Mouse (Mus musculus): ENCODE data around the gene Cdk5r2.
"Not testable (repeated sequence)": the region's sequence is repeated elsewhere in the genome, so short reads cannot be mapped to it uniquely, and the experiment has no call there.

The Cdk5r2 gene

DNA sequence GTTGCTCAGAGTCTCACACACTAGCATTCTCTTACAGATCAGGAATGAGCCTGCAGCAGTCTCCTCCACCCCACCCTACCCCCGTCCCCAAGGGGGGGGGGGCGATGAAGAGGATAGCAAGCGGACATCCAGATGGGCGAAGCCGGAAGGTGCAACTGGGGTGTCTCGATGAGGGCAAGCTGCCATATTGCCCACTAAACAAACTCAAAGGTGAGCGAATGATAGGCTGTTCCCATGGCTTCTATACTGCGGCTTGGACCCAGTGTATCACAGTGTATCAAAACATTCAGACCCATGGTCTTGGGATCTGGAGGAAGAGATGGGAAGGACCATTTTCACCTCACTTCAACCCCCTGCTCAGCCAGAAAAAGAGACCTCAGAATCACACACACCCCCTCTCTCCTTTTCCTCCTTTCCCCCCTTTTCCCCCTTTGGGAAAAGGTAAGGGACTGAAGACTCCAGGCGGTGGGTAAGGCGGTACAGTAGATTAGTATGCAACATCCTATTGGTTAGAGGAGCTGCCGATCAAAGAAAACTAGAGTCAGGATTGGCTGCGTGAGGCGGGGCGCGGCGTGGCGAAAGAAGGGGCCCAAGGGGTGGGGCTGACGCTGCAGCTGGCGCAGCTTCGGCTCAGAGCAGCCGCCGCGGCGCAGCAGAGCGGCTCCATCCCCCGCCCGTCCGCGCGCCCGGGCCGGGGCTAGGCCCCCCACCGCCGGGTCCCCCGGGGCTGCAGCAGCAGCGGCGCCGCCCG is at the start of gene Cdk5r2:
Cdk5r2 (plus strand) TSS at position 629 of the 751 bp plus-strand sequence.
- peak; percentile 98 for DNase-seq (ENCODE audit: low spot score)

DNA sequence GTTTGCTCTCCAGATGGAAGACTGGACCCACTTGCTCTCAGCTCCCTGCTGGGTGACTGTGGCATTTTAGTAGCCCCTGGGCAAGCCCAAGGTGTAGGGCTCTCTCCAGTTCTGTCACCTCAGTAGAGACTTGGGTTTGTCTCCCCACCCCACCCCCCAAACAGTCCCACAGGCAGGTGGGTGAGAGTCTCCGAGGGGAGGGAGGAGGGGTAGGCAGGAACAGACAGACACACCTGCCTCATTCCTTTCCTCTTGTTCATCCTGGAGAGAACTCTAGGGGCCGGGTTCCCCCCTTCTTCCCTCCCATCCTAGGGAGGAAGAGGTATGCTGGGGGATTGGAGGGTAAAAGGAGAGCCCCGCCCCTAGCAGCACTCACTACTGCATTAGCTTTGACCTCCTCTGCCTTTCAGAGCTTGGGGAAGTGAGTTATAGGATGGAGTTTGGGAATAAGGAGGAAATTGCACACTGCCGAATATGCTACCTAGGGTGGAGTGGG is 49.3 kb upstream of the Cdk5r2 start:
- DNase-seq (ENCODE audit: low spot score): no peak

DNA sequence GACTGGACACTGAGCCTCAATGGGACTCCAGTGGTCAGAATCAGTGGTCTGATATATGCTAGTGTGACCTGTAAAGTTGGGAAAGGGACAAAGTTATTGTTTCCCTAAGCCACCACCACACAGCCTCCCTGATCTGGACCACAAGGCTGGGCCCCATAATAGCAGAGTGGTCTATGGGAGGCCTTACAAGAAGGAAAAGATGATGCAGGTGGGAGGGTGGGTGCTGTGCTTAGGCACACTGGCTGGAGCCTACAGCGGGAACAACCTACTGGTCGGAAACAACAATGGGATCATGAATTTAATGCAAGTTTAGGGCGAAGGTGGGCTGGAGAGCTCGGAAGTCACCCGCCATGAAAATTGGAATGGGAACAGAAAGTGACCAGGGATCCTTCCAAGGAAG is 48.9 kb upstream of the Cdk5r2 start:
- no peak for DNase-seq (ENCODE audit: low spot score)

DNA sequence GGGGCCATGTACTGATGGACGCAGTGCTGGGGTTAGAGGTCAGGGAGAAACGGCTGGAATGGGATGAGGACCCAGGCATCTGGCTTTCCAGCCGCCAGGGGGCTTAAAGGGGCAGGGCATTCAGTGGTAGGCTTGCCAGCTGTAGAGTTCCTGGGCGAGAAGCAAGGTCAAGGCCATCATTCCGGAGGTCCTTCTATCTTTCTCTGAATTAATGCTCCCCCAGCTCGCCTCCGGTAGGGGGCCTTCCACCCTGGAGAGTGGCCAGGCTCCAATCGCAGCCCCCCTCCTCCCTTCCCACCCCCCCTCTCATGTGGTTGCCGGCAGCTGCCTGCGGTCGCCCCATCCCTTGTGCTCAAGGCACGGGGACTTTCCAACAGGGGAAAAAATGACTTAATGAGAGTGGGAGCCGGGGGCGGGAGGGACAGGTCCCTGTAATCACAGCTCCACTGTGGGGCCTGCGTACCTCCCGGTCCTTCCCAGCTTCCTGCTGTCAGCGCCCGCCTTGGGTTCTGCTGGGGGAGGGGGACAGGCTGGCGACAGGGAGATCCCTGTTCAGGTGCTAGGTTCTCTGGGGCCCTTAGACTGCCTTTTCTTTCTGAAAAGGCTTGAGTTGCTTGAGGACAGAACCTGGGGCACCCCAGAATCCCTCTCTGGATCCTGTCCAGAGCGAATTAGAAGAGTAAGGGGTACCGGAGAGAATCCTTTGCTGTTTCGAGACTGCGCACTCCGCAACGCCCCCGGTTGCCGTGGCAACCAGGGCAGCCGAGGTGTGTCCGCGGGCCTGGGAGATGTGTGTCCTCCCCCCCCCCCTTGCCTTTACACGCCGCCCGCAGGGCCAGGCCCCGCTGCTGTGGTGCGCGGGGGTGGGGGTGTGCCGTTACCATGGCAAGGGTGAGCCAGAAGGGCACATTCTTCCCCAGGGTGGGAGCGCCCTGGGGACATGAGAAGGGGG is 48.1 kb upstream of the Cdk5r2 start:
- DNase-seq (ENCODE audit: low spot score): peak; percentile 85

DNA sequence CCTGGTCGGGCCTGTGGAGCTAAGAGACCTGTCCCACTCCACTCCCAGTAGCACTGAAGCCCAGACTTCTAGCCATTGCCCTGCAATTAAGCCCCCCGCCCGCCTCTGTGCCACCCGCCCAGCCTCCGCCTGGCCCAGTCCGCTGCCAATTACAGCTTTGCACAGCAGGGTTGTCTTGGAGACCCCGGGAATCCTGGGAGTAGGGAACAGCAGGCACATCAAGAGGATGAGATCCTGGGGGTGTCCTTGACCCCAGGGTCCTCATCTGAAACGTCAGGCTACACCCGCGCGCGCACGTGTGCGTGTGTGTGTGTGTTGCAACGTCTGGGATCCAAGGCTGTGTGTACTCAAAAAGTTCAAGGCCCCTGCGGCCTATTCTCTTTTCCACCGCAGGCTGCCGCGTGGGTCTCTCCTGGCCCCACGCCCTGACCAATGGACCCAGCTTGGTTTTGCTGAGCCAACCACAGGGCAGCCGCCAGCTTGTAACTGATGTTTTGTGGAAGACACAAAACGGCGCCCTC is 47.1 kb upstream of the Cdk5r2 start:
- no peak for DNase-seq (ENCODE audit: low spot score)

DNA sequence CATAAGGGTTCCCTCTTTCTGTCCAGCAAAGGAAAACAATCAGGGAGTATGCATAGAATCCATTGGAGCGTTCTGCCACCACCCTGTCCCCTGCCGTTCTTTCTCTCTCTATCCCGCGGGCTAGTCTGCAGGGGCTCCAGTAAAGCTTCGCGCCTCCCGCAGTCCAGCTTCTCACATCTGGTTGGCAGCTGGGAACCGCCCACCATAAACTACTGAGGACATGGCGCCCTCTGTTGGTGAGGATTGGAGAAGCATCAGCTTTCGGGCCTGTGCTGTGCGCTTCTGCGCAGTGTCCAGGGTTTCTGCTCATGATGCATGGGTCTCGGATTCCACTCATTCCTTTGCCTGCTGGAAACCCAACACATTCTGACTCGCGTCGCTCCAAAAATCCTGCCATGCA is 46.7 kb upstream of the Cdk5r2 start:
- peak; percentile 95 for DNase-seq (ENCODE audit: low spot score)

DNA sequence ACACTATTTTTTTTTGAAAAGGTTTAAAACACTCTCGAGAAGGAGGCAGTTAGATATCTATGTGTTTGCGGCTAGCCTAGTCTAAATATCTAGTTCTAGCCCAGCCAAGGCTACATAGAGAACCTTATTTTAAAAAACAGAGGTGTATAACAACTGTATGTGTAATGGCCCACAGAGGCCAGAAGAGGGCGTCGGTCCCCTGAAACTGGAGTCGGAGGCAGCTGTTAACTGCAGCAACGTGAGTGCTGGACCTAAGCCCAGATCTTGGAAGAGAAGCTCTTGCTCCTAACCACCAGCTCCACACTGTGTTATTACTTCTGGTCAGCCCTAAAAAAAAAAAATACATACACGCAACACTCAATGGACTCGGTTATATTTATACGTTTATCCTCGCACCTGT is 45.7 kb upstream of the Cdk5r2 start:
- DNase-seq (ENCODE audit: low spot score): no peak

DNA sequence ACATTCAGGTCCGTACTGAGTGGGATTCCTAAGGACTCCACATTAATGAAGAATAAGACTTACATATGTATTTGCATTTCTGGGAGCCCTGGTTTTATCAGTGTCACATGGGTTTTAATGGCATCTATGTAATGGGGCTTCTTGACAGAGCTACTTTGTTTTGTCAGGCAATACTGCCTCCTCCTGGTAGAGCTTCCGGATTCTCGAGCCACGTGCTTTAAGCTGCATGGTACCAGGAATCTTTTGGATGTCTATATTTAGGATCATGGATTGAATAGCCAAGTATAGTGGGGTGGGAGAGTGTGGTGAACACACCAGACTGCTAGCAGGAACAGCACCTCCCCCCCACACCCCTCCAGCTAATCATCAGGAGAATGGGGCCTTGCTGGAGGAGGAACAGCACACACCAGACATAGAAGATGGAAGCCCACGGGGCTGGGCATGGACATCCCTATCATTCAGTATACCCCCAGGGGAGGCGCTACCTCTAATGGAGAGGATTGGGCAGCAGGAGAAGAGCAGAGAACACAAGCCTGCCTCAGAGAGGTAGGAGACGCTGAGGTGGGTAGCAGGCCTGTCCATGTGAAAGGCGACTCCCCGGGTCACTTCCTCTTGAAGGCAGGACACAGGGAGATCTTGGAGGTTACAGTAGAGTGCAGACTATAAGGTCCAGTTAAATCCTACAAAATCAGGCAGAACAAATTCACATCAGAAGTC is 39.6 kb upstream of the Cdk5r2 start:
- no peak for DNase-seq (ENCODE audit: low spot score)

DNA sequence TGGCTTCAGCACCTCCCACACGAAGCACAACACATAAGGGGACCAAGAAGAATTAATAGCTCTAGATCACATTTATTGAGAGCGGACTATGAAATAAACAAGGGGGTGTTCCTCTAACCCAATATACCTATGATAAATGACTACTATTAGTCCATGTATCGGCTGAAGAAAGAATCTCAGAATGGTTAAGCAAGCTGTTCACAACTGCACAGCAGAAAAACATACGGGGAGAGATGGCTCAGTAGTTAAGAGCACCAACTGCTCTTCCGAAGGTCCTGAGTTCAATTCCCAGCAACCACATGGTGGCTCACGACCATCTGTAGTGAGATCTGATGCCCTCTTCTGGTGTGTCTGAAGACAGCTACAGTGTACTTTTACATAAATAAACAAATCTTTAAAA is 38.8 kb upstream of the Cdk5r2 start:
- DNase-seq (ENCODE audit: low spot score): not testable (repeated sequence)

DNA sequence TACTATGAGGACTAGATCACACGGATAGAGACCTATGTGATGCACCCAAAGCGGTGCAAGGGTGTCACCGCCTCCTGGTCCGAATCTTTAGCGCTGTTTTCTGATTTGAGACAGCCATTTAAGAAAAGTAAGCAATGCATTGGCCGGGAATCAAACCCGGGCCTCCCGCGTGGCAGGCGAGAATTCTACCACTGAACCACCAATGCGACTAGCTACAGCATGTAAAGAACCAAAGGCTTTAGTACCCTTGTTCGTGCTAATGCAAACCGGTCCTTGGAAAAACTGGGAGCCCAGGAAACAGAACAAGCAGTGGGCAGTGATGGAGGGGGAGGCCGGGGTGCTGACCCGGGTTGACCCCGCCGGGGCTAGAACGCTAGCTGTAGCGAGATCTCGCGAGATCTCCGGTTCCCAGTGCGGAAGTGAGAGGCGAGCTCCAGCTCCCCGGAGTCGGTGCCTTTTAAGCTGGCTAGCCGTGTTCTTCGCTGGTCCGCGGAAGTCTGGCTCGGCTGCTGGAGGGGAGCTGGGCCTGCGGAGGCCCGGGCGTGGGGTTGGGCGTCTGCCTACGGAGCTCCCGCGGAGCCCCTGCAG is 38.0 kb upstream of the Cdk5r2 start:
- peak; percentile 97 for DNase-seq (ENCODE audit: low spot score)

DNA sequence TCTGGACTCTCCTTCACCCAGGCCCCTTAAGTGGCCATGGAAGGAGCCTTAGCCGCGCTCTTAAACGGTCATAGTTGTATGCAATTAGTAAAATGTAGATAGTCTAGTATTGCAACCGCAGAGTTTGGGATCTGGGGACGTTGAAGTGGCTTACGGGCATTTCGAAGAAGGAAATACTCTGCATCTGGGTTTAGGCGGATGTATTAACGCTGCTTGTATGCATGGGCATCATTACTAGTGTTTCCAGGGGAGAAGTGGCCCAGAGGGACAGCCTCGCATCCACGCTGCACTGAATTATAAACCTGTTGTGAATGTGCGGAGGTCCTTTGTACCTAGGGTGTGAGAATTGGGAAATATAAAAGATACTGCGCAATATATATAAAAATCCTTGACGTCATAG is 37.5 kb upstream of the Cdk5r2 start:
- no peak for DNase-seq (ENCODE audit: low spot score)

DNA sequence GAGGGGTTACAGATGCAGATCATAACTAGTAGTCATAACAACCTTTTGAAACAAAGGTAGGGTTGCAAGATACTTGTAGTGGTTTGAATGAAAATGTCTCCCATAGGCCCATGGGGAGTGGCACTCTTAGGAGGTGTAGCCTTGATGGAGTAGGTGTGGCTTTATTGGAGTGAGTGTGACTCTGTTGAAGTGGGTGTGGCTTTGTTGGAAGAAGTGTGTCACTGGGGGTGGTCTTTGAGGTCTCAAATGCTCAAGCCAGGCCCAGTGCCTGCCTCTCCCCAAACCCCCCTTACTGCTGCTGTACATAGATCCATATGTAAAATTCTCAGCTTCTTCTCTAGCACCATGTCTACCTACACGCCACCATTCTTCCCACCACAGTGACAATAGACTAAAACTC is 36.2 kb upstream of the Cdk5r2 start:
- DNase-seq (ENCODE audit: low spot score): no peak

DNA sequence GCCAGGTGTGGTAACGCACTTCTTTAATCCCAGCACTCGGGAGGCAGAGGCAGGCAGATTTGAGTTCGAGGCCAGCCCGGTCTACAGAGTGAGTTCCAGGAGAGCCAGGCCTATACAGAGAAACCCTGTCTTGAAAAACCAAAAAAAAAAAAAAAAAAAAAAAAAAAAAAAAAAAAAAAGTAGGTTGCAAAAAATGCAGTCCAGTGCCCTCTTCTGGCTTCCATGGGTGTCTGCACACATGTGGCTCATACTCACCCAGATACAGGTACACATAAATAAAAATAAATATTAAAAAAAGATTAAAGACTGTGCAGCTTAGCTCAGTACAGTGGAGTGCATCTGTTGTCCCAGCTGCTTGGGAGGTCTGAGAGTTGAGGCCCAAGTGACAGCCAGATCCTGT is 31.1 kb upstream of the Cdk5r2 start:
- not testable (repeated sequence) for DNase-seq (ENCODE audit: low spot score)

DNA sequence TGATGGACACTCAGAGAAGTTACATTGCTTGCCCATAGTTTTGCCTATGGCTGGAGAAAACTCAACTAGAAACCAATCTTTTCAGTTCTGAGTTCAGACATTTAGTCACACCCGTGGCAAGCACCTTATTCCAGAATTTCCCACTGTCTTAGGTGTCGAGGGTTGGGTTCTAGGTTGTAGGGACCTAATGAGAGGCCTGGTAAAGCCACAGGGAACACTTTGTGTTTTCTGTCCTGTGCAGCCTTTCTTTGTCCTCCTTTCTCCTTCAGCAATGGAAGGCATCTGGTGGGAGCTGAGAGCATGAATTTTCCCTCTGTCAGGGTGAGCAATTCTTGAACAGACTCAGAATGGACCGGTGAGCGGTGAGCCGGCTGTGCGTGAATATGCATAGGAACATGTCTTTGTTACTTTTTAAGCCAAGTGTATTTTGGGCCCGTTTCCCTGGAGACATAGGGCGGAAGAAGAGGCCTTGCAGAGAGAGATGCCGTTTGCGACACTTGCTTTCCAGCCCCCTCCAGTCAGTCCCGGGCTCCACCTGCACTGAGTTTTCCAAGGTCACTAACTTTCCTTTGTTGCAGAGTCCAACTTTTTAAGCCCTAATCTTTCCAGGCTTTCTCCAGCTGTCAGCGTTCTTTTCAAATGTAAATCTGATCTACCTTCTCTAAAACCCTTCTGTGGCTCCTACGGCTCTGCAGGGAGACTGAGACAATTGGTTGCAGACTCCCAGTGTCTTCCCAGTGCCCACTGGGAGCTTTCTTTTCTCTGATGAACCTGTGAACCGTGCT is 30.0 kb upstream of the Cdk5r2 start:
- no peak for DNase-seq (ENCODE audit: low spot score)

DNA sequence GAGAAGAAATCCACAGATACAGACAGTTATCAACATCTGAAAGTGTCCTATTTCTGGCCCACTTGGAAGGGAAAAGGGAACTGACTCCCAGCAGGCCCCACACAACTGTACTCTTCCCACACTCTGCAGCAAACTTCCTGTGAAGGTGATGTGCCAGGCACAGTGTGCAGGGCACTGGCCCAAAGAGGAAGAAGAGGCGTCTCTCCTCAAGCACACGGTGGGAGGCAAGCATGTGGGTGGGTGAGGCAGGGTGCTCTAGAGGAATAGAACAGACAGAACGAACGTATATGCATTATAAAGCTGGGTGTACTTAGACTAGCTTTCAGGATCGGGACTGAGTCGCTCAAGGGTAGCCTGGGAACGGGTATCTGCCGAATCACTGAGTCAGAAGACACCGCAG is 24.7 kb upstream of the Cdk5r2 start:
- DNase-seq (ENCODE audit: low spot score): no peak

DNA sequence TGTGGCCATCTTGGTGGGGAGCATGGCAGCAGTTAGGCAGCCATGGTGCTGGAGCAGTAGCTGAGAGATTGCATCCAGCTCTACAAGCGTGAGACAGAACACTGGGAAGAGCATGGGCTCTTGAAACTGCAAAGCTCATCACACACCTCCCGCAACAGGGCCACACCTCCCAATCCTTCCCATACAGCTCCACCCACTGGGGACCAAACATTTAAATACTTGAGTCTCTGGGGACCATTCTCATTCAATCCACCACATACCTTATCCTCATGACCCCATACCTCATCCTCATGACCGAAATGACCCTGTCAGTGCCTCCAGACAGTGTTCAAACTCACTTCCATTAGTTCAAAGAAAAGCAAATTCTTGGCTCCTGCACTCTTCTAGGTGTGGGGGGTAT is 21.5 kb upstream of the Cdk5r2 start:
- no peak for DNase-seq (ENCODE audit: low spot score)

DNA sequence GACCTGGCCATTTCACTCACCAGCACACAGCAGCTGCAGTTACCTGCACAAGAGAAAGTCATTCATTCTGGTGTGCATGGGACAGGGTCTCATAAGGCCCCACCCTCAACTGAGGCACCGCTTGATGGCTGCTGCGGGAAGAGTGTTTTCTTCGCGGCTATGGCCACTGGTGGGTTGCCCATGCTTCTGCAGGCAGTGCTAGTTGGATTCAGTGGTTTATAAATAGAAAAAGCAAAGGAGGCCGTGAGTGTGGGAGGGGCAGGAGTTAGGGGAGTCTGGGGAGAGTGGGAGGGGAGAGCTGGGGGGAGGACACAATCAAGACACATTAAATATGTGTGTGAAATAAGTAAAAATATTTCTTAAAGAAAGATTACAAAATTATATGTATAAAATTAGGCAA is 11.6 kb upstream of the Cdk5r2 start:
- DNase-seq (ENCODE audit: low spot score): no peak

DNA sequence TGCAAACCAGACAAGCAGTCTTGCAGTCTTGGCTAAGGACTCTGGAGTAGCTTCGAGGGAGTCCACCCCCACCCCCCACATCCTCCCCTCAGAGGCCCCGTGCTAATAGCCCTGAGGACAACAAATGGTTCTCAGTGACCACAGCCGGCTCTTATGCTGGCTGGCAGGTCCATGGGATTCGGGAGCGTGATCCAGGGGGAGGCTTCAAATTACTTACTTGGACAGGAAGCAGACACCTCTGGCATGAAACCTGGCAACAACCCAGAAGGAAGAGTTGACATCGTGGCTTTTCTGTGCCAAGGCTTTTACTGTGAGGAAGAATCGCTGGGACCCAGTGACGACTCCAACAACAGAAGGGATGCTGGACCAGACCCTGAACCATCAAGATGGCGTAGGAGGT is 8.4 kb upstream of the Cdk5r2 start:
- DNase-seq (ENCODE audit: low spot score): peak; percentile 74

DNA sequence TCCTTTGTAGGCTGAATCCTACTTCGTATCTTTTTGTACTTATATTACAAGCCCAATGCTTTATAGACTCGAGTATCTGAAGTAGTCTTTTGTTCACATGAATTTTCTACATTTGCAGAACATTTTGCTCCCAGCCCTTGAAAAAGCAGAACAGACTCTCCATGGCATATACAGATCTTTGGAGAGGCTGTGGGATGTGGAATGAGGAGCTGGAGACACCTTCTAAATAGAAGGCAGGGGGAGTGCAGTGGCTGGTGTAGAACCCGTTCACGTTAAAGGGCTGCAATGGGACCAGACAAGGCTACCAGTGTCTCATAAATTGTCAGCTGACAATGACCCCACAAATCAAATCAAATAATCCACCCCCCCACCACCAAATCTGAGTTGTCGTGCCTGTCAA is 5.8 kb upstream of the Cdk5r2 start:
- no peak for DNase-seq (ENCODE audit: low spot score)

DNA sequence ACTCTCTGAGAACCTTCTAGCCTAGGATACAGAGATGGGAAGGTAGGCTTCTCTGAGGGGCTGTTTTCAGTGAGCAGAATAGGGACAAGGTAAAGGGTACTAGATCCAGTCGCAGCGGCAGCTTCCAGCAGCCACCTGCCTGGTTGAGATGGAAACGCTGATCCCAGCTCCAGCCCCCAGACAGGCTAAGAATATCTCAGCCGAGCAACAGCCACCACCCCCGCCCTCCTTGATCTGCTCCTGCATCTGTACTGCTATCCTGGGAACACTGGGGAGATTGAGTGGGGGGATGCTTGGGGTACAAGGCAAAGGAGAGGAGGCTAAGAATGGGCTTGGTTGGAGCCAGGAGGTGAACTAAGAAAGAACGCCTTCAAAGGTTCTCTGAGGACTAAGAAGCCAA is 4.5 kb upstream of the Cdk5r2 start:
- DNase-seq (ENCODE audit: low spot score): no peak

Data from MN1 (cell line).